Mouse (Mus musculus): ENCODE measurements at regions not wholly inside any gene's neighbourhood (a gene's known extent, or its start where the extent isn't known, plus 50 kb on each side); places are given as distances from the start of the nearest gene placed in this dataset.

- DNase-seq (ENCODE audit: extremely low read depth, low read depth) = no peak
Observed at GRCm38 (mm10) chr15:59794871-59795270, 221.5 kb downstream of the 4933412E24Rik start.

- DNase-seq (ENCODE audit: extremely low read depth, low read depth) = no peak
Observed at GRCm38 (mm10) chr15:59786706-59787425, 229.5 kb downstream of the 4933412E24Rik start.

GRCm38 (mm10) chr15:59785981-59786380, 230.4 kb downstream of the 4933412E24Rik start:
- DNase-seq (ENCODE audit: extremely low read depth, low read depth) = no peak

GRCm38 (mm10) chr15:59784556-59784929, 231.9 kb downstream of the 4933412E24Rik start:
- no peak for DNase-seq (ENCODE audit: extremely low read depth, low read depth)

- DNase-seq (ENCODE audit: extremely low read depth, low read depth) = no peak
Observed at GRCm38 (mm10) chr15:59783782-59784555, 232.4 kb downstream of the 4933412E24Rik start.

- DNase-seq (ENCODE audit: extremely low read depth, low read depth) = no peak
Observed at GRCm38 (mm10) chr15:59783393-59783781, 233.0 kb downstream of the 4933412E24Rik start.

- DNase-seq (ENCODE audit: extremely low read depth, low read depth) = no peak
Observed at GRCm38 (mm10) chr15:59780506-59780905, 235.9 kb downstream of the 4933412E24Rik start.

GRCm38 (mm10) chr15:59777307-59777871, 239.0 kb downstream of the 4933412E24Rik start:
- DNase-seq (ENCODE audit: extremely low read depth, low read depth) = no peak

GRCm38 (mm10) chr15:59775781-59776180, 240.6 kb downstream of the 4933412E24Rik start:
- DNase-seq (ENCODE audit: extremely low read depth, low read depth) = no peak

- DNase-seq (ENCODE audit: extremely low read depth, low read depth) = no peak
Observed at GRCm38 (mm10) chr15:59773983-59774382, 242.4 kb downstream of the 4933412E24Rik start.

GRCm38 (mm10) chr15:59772595-59772994, 243.8 kb downstream of the 4933412E24Rik start:
- DNase-seq (ENCODE audit: extremely low read depth, low read depth) = no peak

- DNase-seq (ENCODE audit: extremely low read depth, low read depth) = no peak
Observed at GRCm38 (mm10) chr15:59762061-59762460, 254.4 kb downstream of the 4933412E24Rik start.

- no peak for DNase-seq (ENCODE audit: extremely low read depth, low read depth)
Observed at GRCm38 (mm10) chr15:59760490-59760889, 255.9 kb downstream of the 4933412E24Rik start.

- DNase-seq (ENCODE audit: extremely low read depth, low read depth) = no peak
Observed at GRCm38 (mm10) chr15:59759566-59759965, 256.8 kb downstream of the 4933412E24Rik start.

GRCm38 (mm10) chr15:59758971-59759370, 257.4 kb downstream of the 4933412E24Rik start:
- no peak for DNase-seq (ENCODE audit: extremely low read depth, low read depth)

GRCm38 (mm10) chr15:59756141-59756540, 260.3 kb downstream of the 4933412E24Rik start:
- DNase-seq (ENCODE audit: extremely low read depth, low read depth) = no peak

GRCm38 (mm10) chr15:59754906-59755305, 261.5 kb downstream of the 4933412E24Rik start:
- no peak for DNase-seq (ENCODE audit: extremely low read depth, low read depth)

- DNase-seq (ENCODE audit: extremely low read depth, low read depth) = no peak
Observed at GRCm38 (mm10) chr15:59752277-59752676, 264.1 kb downstream of the 4933412E24Rik start.

GRCm38 (mm10) chr15:59746290-59746689, 270.1 kb downstream of the 4933412E24Rik start:
- DNase-seq (ENCODE audit: extremely low read depth, low read depth) = no peak

GRCm38 (mm10) chr15:59744411-59744931, 271.9 kb downstream of the 4933412E24Rik start:
- no peak for DNase-seq (ENCODE audit: extremely low read depth, low read depth)

- DNase-seq (ENCODE audit: extremely low read depth, low read depth) = no peak
Observed at GRCm38 (mm10) chr15:59739197-59739596, 277.2 kb downstream of the 4933412E24Rik start.

- DNase-seq (ENCODE audit: extremely low read depth, low read depth) = no peak
Observed at GRCm38 (mm10) chr15:59737247-59737646, 279.2 kb downstream of the 4933412E24Rik start.
